Mouse (Mus musculus) CH12.LX (cell line): Measurements from ENCODE around the gene Zfp839.

Experiments used
- CHD2 ChIP-seq: IDR thresholded peaks from 2 replicates; pipeline ENCODE4 v1.6.1; 2011; ENCODE audit warnings: low read length, improper control_type of control experiment
- CTCF ChIP-seq, 2 experiments: IDR thresholded peaks in 1 of 2; conservative IDR thresholded peaks in 1 of 2; 2 replicates each; pipeline ENCODE4 v1.5.1; 2011 to 2012; ENCODE audit warnings: low read depth in 2 of 2, low read length in 2 of 2, improper control_type of control experiment in 1 of 2, inconsistent platforms in 1 of 2, mild to moderate bottlenecking in 1 of 2, moderate library complexity in 1 of 2
- EP300 ChIP-seq: IDR thresholded peaks from 2 replicates; pipeline ENCODE4 v1.6.1; 2011; ENCODE audit warnings: low read length, improper control_type of control experiment
- IRF4 ChIP-seq: IDR thresholded peaks from 2 replicates; pipeline ENCODE4 v1.6.1; 2014; ENCODE audit warnings: low read depth, mild to moderate bottlenecking, inconsistent platforms, low read length, improper control_type of control experiment
- MAFK ChIP-seq: IDR thresholded peaks from 2 replicates; pipeline ENCODE4 v1.6.1; 2011; ENCODE audit warnings: low read length, improper control_type of control experiment; ENCODE audit not compliant: insufficient replicate concordance
- POLR2A ChIP-seq: IDR thresholded peaks from 2 replicates; pipeline ENCODE4 v1.6.1; 2011; ENCODE audit warnings: low read depth, mild to moderate bottlenecking, improper control_type of control experiment, low read length
- POLR2AphosphoS2 ChIP-seq: IDR thresholded peaks from 2 replicates; pipeline ENCODE4 v1.6.1; 2011; ENCODE audit warnings: low read depth, low read length, improper control_type of control experiment
- SIN3A ChIP-seq: IDR thresholded peaks from 2 replicates; pipeline ENCODE4 v1.6.1; 2012; ENCODE audit warnings: low read length, improper control_type of control experiment, inconsistent platforms
- TCF12 ChIP-seq: IDR thresholded peaks from 2 replicates; pipeline ENCODE4 v1.6.1; 2014; ENCODE audit warnings: low read depth, mild to moderate bottlenecking, inconsistent platforms, low read length, improper control_type of control experiment
- ZKSCAN1 ChIP-seq: IDR thresholded peaks from 2 replicates; pipeline ENCODE4 v1.6.1; 2012; ENCODE audit warnings: low read depth, inconsistent platforms, low read length, improper control_type of control experiment, borderline replicate concordance

- TF ChIP-seq SIN3A (no peak), IRF4 (no peak), CTCF (conservative IDR thresholded peaks at IDR 0.05 in 1 of 2, IDR thresholded peaks at IDR 0.05 in 1 of 2; ENCODE audit: low read depth in 2 of 2, low read length in 2 of 2) (no peak), MAFK (no peak), CHD2 (no peak), POLR2A (no peak), ZKSCAN1 (no peak), EP300 (no peak), POLR2AphosphoS2 (no peak), TCF12 (no peak)
These were observed 10.2 kb downstream of the Zfp839 start for GRCm38 (mm10) chr12:110860293-110860692.
